22 mouse cellular contexts compared by ENCODE assay signal in the genomic region with DNA sequence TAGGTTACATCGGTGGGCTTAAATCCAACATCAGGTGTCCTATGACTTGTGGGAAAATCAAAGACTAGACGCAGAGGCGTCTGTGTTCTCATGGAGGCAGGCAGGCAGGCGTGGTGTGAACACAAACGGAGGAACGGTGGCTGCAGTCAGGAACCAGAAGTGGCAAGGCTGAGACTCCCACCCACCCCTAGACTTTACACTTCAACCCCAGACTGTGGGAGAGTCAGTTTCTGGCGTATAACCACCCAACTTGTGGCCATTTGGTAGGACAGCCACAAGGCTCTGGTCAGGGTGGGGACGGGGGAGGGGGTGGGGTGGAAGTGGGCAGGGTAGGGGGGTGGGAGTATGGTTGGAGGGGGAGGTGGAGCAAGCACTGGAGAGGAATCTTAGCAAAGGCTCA. TPM values are rescaled to one million over a fixed set of nuclear protein-coding genes. Genes with fewer than 3 reads are reported as not detected.
"Had no signal": no experiment of that assay in that cellular context is flagged by ENCODE, and none has a peak within 500 bp of the region (broad histone marks: within the 10 kb centered on the region; RNA-seq: fewer than 3 reads in every experiment).

No protein-coding gene starts in this region.

- H3K36me3 ChIP-seq: midbrain, embryonic 13.5 days; midbrain, embryonic 15.5 days; neural tube, embryonic 13.5 days; stomach, embryonic 15.5 days had no signal

- DNase-seq: lung, adult 18-20 months; lung, embryonic 14.5 days; lung, postnatal 10 days; lung, postnatal 4 days; right cerebral cortex, postnatal 14 days; thymus, adult 2 months; thymus, postnatal 25 days; thymus, postnatal 4 days had no signal

- H3K9ac ChIP-seq: liver, embryonic 14.5 days; lung, embryonic 14.5 days; midbrain, embryonic 13.5 days; midbrain, embryonic 15.5 days; neural tube, embryonic 13.5 days; stomach, embryonic 15.5 days had no signal

- H3K27me3 ChIP-seq: midbrain, embryonic 13.5 days; midbrain, embryonic 15.5 days; neural tube, embryonic 13.5 days; stomach, embryonic 15.5 days had no signal

- H3K4me1 ChIP-seq: megakaryocyte, embryonic 14.5 days; midbrain, embryonic 13.5 days; midbrain, embryonic 15.5 days; neural tube, embryonic 13.5 days; stomach, embryonic 15.5 days had no signal

- H3K4me3 ChIP-seq: megakaryocyte, embryonic 14.5 days; midbrain, embryonic 13.5 days; midbrain, embryonic 15.5 days; myocyte; neural tube, embryonic 13.5 days; stomach, embryonic 15.5 days had no signal

- H3K27ac ChIP-seq: liver, embryonic 14.5 days; midbrain, embryonic 13.5 days; midbrain, embryonic 15.5 days; neural tube, embryonic 13.5 days; stomach, embryonic 15.5 days; stomach, postnatal 0 days had no signal

- H3K9me3 ChIP-seq: megakaryocyte, embryonic 14.5 days; midbrain, embryonic 13.5 days; midbrain, embryonic 15.5 days; neural tube, embryonic 13.5 days; stomach, embryonic 15.5 days had no signal

- H3K4me2 ChIP-seq: lung, embryonic 14.5 days; midbrain, embryonic 11.5 days; midbrain, embryonic 13.5 days; midbrain, embryonic 15.5 days; neural tube, embryonic 13.5 days; stomach, embryonic 15.5 days had no signal

- ATAC-seq: midbrain, embryonic 13.5 days; midbrain, embryonic 15.5 days had no signal

RNA-seq across cellular contexts. Expression of gene Gzma, which starts 10.3 kb away (rescaled TPM):
- total RNA-seq: midbrain, postnatal 0 days had no signal
- polyA plus RNA-seq: lung, embryonic 14.5 days; midbrain, embryonic 11.5 days; midbrain, embryonic 13.5 days; midbrain, embryonic 15.5 days; midbrain, postnatal 0 days; myocyte; neural tube, embryonic 11.5 days; neural tube, embryonic 13.5 days had no signal

RNA-seq across cellular contexts. Expression of gene Gpx8, which starts 44.3 kb away (rescaled TPM):
- total RNA-seq: neutrophil, adult 5-6 weeks had no signal

RNA-seq across cellular contexts. Expression of gene Cdc20b, which starts 55.6 kb away (rescaled TPM):
- total RNA-seq: neutrophil, adult 5-6 weeks had no signal
- polyA plus RNA-seq: liver, embryonic 16.5 days; lung, embryonic 14.5 days; midbrain, embryonic 11.5 days; myocyte; neural tube, embryonic 11.5 days; neural tube, embryonic 13.5 days; stomach, embryonic 15.5 days; stomach, postnatal 0 days; urinary bladder, adult 2 months had no signal
